Mouse (Mus musculus) megakaryocyte-erythroid progenitor cell, adult 5-6 weeks (primary cell): ENCODE results near the gene Atf5. TPM values are rescaled to one million over a fixed set of nuclear protein-coding genes. Genes with fewer than 3 reads are reported as not detected.

Source experiments
- ATAC-seq: replicated peaks from 2 replicates; pipeline ENCODE4 v1.8.0; 2016; ENCODE audit warnings: mild to moderate bottlenecking, inconsistent platforms; ENCODE audit not compliant: severe bottlenecking, poor library complexity, low FRiP score, low TSS enrichment
- total RNA-seq, 2 experiments: library from RNA; stranded (forward) in 1 of 2; stranded (reverse) in 1 of 2; fragments of 200-1000, 215-1000 nt in 1 of 2; fragments of >200 nt in 1 of 2; fragmentation: Nextera tagmentation in 1 of 2; gene quantifications; 2 replicates each; pipeline ENCODE4 v1.2.3; 2014 to 2017

Atf5 gene
- total RNA-seq, 2 experiments from 2014 or later, result 1.3 to 6.8 TPM

GRCm38 (mm10) chr7:44824872-44825271, 8.4 kb upstream of the Atf5 start:
- no peak; the same call in 1 of the 2 replicates for ATAC-seq

GRCm38 (mm10) chr7:44823409-44823808, 7.0 kb upstream of the Atf5 start:
- peak; percentile 38; the same call in 1 of the 2 replicates for ATAC-seq

- peak; percentile 35 for ATAC-seq
Measured at GRCm38 (mm10) chr7:44821666-44822448, 5.4 kb upstream of the Atf5 start.

- ATAC-seq, result no peak
Measured at GRCm38 (mm10) chr7:44820525-44820924, 4.1 kb upstream of the Atf5 start.

- no peak for ATAC-seq
Measured at GRCm38 (mm10) chr7:44819863-44820262, 3.4 kb upstream of the Atf5 start.

- ATAC-seq, result no peak
Measured at GRCm38 (mm10) chr7:44819391-44819790, 2.9 kb upstream of the Atf5 start.

GRCm38 (mm10) chr7:44818751-44819235, 2.3 kb upstream of the Atf5 start:
- no peak for ATAC-seq

GRCm38 (mm10) chr7:44818164-44818563, 1.7 kb upstream of the Atf5 start:
- ATAC-seq, result no peak

GRCm38 (mm10) chr7:44817441-44817840, 983 bp upstream of the Atf5 start:
- ATAC-seq, result no peak

GRCm38 (mm10) chr7:44815721-44816469, 563 bp downstream of the Atf5 start, which contains the start of the genes Nup62 and Il4i1:
Gene Nup62, plus strand, starts transcription at chr7:44816088.
Gene Il4i1, plus strand, starts transcription at chr7:44816387.
- peak; percentile 92 for ATAC-seq

- ATAC-seq, result no peak
Measured at GRCm38 (mm10) chr7:44814952-44815553, 1.4 kb downstream of the Atf5 start.

- ATAC-seq, result no peak
Measured at GRCm38 (mm10) chr7:44814423-44814822, 2.0 kb downstream of the Atf5 start.

- ATAC-seq, result no peak
Measured at GRCm38 (mm10) chr7:44813985-44814384, 2.5 kb downstream of the Atf5 start.

- ATAC-seq, result no peak
Measured at GRCm38 (mm10) chr7:44812651-44813325, 3.7 kb downstream of the Atf5 start.

- ATAC-seq, result no peak
Measured at GRCm38 (mm10) chr7:44810819-44811557, 5.5 kb downstream of the Atf5 start.

GRCm38 (mm10) chr7:44810365-44810764, 6.1 kb downstream of the Atf5 start:
- no peak for ATAC-seq

- no peak for ATAC-seq
Measured at GRCm38 (mm10) chr7:44809466-44809865, 7.0 kb downstream of the Atf5 start.

- ATAC-seq, result no peak
Measured at GRCm38 (mm10) chr7:44808927-44809326, 7.5 kb downstream of the Atf5 start.

- no peak for ATAC-seq
Measured at GRCm38 (mm10) chr7:44792781-44793180, 23.7 kb downstream of the Atf5 start.
